Mouse (Mus musculus): ENCODE results near the gene Zmiz1.

- no peak for TF ChIP-seq CTCF (IDR thresholded peaks at IDR 0.05; ENCODE audit: control insufficient read depth, insufficient read depth, insufficient read length)
- no peak for TF ChIP-seq USF1 (IDR thresholded peaks at IDR 0.05; ENCODE audit: low read depth)
- TF ChIP-seq MYOG (IDR thresholded peaks at IDR 0.05; ENCODE audit: control insufficient read depth, extremely low read depth, insufficient read length): no peak
Measured at GRCm38 (mm10) chr14:25696356-25696755, 237.4 kb downstream of the Zmiz1 start.

Data from C2C12 (cell line).